11 mouse cellular contexts compared by ENCODE assay signal in genomic region chr9:62425265-62425664, GRCm38 (mm10).
DNase-seq lines count a peak whose midpoint lies in the region; ATAC-seq and TF ChIP-seq lines count a peak whose summit lies in the region.
"Had no signal": no experiment of that assay in that cellular context is flagged by ENCODE, and none has a peak within 500 bp of the region (broad histone marks: within the 10 kb centered on the region; RNA-seq: fewer than 3 reads in every experiment).

No protein-coding gene starts in this region.

- peaks cover 17% of the 10 kb centered on the region for H3K9me3 ChIP-seq in megakaryocyte, embryonic 14.5 days

- no peak for ATAC-seq in megakaryocyte, adult 5-6 weeks (ENCODE audit: poor library complexity, severe bottlenecking)
- no peak for ATAC-seq in megakaryocyte-erythroid progenitor cell, adult 5-6 weeks (replicated peaks; ENCODE audit: low FRiP score, low TSS enrichment, poor library complexity, severe bottlenecking)
- ATAC-seq: forebrain, postnatal 0 days; hindbrain, postnatal 0 days had no signal

- H3K4me3 ChIP-seq in gastrocnemius, adult 2 months: no peak overlapping the region
- H3K4me3 ChIP-seq in megakaryocyte, embryonic 14.5 days (replicated peaks): peak overlapping the region; percentile 75

- H3K27me3 ChIP-seq in megakaryocyte, embryonic 14.5 days (replicated peaks): peaks cover 31% of the 10 kb centered on the region

- H3K4me1 ChIP-seq in megakaryocyte, embryonic 14.5 days: peaks cover 52% of the 10 kb centered on the region

- peak overlapping the region; percentile 77 for H3K27ac ChIP-seq in gastrocnemius, adult 2 months
- H3K27ac ChIP-seq: hindbrain, postnatal 0 days had no signal

- intact Hi-C loops in gastrocnemius, adult 2 months (cut with DNase I): no loop called here

- DNase-seq in gastrocnemius, adult 2 months: no peak
- DNase-seq in gastrocnemius, adult 8-10 months (ENCODE audit: low spot score in 2 of 2): no peak
- DNase-seq in kidney, postnatal 14 days: peak; percentile 58
- DNase-seq in thymus, postnatal 25 days: peak; percentile 29
- DNase-seq in urinary bladder, adult 18-20 months (ENCODE audit: low spot score in 2 of 2): no peak
- DNase-seq: forebrain, postnatal 0 days; spleen, adult 18-20 months had no signal

- no peaks in the 10 kb centered on the region for H3K36me3 ChIP-seq in megakaryocyte, embryonic 14.5 days (replicated peaks; ENCODE audit: low read length)

- TF ChIP-seq CTCF in gastrocnemius, adult 2 months (IDR thresholded peaks at IDR 0.05): no peak

Comparison
In these comparisons a context has a peak if more than half of its experiments do, and no peak if none do; other contexts are left out.
1. DNase-seq: peak in kidney, postnatal 14 days (single experiment) and thymus, postnatal 25 days (single experiment); none in gastrocnemius, adult 2 months (single experiment), gastrocnemius, adult 8-10 months (0 of 2) and urinary bladder, adult 18-20 months (0 of 2).